Mouse (Mus musculus) adrenal gland, adult 10 weeks (tissue): ENCODE measurements around the gene Mpp2. TPM values are rescaled to one million over a fixed set of nuclear protein-coding genes. Genes with fewer than 3 reads are reported as not detected.

ENCODE experiments used
- polyA plus RNA-seq: library from polyadenylated mRNA; stranded (reverse); fragments of 350-450 nt; fragmentation: Illumina TruSeq; extraction: RNeasy Lipid Tissue Mini Kit (QIAGEN cat#74804); gene quantifications from one replicate; pipeline ENCODE4 v1.2.3, GENCODE M21; 2014; ENCODE audit warnings: low read depth, low replicate concordance

Gene Mpp2
- polyA plus RNA-seq = 1.6 TPM

GRCm38 (mm10) chr11:102087931-102088898 is at the start of gene Mpp2:
Mpp2 (minus strand) TSS chr11:102088515.

GRCm38 (mm10) chr11:102107732-102108131 is 19.4 kb upstream of the Mpp2 start, which contains the start of gene Pyy:
Pyy (minus strand) TSS chr11:102107832.

GRCm38 (mm10) chr11:102101219-102101618 is 12.9 kb upstream of the Mpp2 start, which contains the start of gene Ppy:
Ppy (minus strand) TSS chr11:102101319.

GRCm38 (mm10) chr11:102041350-102041949 is 46.9 kb downstream of the Mpp2 start, which contains the start of gene Cd300lg:
Cd300lg (plus strand) TSS chr11:102041509.

GRCm38 (mm10) chr11:102028087-102028816 is 60.1 kb downstream of the Mpp2 start, which contains the start of gene Mpp3:
Mpp3 (minus strand) TSS chr11:102028461.

Other genes starting within 250 kb of the Mpp2 start
- gene Meox1, start 194.1 kb downstream of the Mpp2 start, polyA plus RNA-seq = 1.2 TPM
- not detected for gene Sost, start 121.5 kb downstream of the Mpp2 start, polyA plus RNA-seq
- gene Cfap97d1, start 104.2 kb downstream of the Mpp2 start, polyA plus RNA-seq = not detected
- gene Dusp3, start 101.5 kb downstream of the Mpp2 start, polyA plus RNA-seq = 73.0 TPM
- 3.6 TPM for gene Mpp3, start 60.1 kb downstream of the Mpp2 start, polyA plus RNA-seq
- 35.9 TPM for gene Cd300lg, start 47.0 kb downstream of the Mpp2 start, polyA plus RNA-seq
- not detected for gene Ppy, start 12.8 kb upstream of the Mpp2 start, polyA plus RNA-seq
- gene Pyy, start 19.3 kb upstream of the Mpp2 start, polyA plus RNA-seq = not detected
- gene Nags, start 57.0 kb upstream of the Mpp2 start, polyA plus RNA-seq = not detected
- 4.9 TPM for gene Tmem101, start 67.9 kb upstream of the Mpp2 start, polyA plus RNA-seq
- 81.9 TPM for gene Lsm12, start 96.8 kb upstream of the Mpp2 start, polyA plus RNA-seq
- gene G6pc3, start 101.1 kb upstream of the Mpp2 start, polyA plus RNA-seq = 1.8 TPM
- 1.4 TPM for gene Hdac5, start 141.7 kb upstream of the Mpp2 start, polyA plus RNA-seq
- gene BC030867, start 160.4 kb upstream of the Mpp2 start, polyA plus RNA-seq = not detected
- gene Asb16, start 180.2 kb upstream of the Mpp2 start, polyA plus RNA-seq = 0.23 TPM
- gene Tmub2, start 196.4 kb upstream of the Mpp2 start, polyA plus RNA-seq = 6.9 TPM
- 11.0 TPM for gene Atxn7l3, start 208.1 kb upstream of the Mpp2 start, polyA plus RNA-seq
- 34.9 TPM for gene Ubtf, start 231.2 kb upstream of the Mpp2 start, polyA plus RNA-seq